Mouse (Mus musculus): ENCODE data around the gene Stard3.
A peak's percentile ranks its signal among the peaks of the same experiment; 100 is the strongest.

The Stard3 gene

DNA sequence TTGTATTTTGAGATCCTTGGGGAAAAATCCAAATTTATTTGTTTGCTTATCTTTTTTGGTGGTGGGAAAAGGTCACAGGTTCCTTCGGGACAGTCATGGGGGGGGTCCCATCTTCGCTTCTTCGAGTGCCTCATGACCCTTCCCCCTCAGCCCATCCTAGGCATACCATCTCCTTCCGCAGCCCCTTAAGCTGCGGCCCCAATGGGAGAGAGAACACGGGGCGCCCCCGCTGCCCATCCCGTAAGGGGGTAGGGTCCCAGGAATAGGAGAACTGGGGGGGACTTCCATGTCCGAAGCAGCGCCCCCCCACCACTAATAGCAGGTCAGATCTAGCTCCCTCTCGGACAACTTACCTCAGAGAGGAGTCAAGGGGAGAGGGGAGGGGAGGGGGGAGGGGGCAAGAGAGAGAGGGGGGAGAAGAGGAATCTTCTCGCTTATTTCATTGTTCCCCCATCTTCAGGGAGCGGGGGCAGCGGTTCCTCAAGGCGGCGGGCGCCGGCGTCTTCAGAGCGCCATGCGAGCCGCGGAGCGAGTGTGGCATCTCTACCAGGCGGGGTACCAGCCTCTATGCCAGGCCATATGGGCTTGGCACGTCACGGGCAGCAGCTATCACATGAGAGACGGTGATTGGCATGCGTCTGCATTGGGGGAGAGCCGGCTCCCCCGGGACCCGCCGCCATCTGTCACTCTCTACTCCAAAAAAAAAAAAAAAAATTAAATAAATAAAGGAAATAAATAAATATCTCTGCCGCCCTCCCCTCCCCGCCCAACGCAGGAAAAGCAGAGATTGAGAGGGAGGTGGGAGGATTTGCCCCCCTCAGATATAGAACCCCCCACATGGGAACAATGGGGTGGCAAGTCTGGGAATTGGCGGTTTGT lies 28.8 kb upstream of the Stard3 start, which contains the start of gene Neurod2:
Gene Neurod2 (minus strand): TSS at position 568 of the 879 bp plus-strand sequence.
- no peak for DNase-seq

DNA sequence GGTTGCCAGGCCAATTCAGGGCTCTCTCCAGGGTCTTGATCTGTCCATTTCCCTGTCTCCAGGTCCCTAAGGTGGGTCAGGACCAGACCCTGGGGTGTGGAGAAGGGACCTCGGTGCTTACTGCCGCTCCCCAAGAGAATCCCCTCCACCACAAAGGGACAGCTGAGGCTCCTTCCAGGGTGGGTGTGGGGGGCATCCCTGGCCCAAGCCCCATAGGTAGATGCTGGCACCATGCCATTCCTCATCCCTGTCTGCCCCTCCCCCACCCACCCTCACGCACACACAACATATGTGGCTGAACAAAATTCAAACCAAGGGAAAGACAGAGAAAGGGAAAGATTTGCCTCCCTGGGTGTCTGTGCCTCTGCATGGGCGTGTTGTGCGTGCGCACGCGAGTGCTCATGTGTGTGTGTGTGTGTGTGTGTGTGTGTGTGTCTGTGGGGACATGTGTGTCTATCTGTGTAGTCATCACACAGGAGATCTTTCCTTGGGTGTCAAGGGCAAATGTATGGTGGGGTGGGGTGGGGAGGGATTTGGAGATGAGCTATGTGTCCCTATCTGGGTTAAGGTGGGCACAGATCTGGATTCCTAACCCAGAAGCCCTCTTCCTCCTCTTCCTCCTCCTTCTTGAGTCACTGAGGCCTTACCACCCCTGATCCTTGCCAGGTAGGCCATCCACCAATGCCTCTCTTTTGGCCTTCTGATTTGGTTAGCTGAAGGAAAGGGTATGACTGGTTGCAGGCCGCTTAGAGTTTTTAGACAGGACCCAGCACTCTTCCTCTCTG lies 28.0 kb upstream of the Stard3 start:
- DNase-seq = no peak

DNA sequence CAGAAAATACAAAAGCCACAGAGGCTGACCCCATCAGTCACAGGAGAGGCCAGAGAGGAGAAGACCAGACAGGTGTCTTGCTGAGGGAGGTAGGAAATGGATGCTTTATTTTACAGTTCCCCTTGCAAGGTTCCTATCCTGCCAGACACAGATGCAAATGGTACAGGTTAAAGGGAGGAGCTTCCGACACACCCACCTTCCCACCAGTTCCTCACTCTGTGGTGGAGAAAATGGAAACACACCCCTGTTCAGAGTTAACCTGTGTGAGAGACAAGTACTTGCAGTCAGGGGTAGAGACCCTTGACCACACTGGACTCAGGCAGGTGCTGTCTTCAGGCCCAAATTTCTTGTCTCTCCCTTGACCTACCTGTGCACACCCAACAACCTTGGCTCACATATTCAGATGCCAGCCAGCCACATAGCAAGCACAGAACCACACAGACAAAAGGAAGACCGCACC lies 27.4 kb upstream of the Stard3 start:
- no peak for DNase-seq

DNA sequence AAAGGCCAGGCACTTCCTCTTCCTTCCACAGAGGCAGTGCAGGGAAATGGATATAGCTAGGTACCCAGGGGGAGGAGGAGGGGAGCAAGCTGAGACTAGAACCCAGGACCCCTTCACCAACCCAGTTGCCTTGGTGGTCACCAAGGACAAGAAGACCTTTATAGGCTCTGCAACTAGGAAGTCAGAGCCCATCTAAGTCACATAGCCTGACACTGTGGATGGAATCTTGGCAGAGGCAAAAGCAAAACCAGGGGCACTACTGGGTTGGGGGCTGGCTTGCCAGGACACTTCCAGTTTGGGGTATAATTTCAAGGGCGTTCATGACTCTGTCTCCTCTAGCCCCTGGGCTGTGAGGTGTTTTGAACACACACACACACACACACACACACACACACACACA lies 26.8 kb upstream of the Stard3 start:
- DNase-seq = no peak

DNA sequence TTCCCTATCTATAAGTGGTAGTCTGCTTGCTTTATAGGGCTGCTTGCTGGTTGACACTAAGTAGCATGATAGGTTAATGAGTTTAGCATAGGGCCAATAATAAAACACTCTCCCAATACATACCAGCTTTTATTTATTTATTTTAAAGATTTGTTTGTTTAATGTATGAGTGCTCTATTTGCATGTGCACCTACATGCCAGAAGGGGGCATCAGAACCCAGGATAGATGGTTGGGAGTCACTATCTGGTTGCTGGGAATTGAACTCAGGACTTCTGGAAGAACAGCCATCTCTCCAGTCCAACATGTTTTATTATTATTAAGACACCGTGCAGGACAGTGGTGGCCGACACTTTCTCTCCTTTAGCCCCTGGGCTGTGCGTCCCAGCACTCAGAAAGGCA lies 26.0 kb upstream of the Stard3 start:
- no peak for DNase-seq

DNA sequence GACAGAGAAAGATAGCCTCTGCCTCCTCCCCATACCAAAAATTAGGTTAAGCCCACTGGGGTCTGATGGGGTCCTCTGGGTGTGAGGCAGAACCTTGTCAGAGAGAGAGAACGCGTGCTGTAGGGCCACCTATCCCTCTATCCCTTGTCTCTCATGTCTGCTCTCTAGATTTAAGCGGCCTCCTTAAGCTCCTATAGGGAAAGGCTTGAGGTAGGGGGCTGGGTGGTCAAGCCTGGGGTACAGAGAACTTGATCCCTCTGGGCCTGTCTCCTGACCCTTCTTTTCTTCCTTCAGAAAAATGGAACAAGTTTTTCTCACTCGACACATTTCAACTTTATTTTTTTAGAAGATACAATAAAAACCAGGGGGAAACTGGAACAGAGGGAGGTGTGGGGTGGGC lies 25.3 kb upstream of the Stard3 start:
- DNase-seq = no peak

DNA sequence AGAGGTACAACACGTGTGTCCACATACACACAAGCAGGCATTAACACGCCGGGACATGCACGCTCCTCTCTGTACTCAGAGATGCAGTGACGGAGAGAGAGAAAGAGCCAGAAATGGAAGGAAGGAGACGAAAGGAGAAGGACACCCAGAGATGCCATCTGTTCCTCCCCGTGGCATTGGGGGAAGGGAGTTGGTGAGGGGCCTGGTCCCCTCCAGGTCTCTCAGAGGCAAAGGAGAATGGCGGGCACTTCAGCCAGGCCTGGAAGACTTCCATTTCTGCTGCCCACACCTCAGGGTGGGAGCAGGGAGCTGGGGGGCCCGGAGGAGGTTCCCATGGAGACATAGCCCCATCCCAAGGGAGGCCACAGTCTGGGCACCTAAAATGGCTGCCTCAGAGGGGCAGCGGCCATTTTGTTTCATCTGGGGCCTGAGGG lies 24.9 kb upstream of the Stard3 start:
- DNase-seq = no peak

DNA sequence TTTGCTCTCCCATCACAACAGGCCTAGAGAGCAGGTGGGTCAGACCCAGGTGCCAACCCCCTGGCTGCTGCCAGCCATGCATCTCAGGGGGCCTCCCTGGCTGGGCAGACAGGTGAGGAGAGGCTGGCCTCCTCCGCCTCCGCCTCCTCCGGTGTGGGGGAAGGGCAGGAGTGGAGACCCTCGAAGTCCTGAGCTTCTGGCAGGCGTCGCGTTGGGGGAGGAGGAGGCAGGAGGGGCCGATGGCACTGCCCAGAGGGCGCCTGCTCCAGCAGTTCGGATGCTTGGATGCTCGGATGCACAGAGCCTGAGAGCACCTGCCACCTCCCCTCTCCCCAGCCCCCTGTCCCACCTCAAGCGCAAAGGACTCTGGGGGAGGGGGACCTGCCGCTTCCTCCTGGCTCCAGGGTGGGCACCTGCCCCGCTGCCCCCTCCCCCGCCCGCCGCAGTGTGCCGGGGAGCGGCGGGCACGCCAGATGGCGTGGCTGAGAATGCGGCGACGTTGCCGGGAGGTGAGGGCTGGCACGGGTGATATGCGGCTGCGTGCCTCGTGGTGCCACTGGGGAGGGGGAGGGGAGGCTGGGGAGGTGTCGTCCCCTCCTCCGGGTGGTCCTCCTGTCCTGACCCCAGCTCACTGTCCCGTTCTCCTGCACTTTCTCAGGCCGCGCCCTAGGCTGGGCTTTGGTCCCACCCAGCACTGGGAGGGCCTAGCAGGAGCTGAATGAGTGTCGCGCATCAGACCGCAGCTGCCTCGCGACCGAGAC lies 24.0 kb upstream of the Stard3 start:
- DNase-seq = no peak

DNA sequence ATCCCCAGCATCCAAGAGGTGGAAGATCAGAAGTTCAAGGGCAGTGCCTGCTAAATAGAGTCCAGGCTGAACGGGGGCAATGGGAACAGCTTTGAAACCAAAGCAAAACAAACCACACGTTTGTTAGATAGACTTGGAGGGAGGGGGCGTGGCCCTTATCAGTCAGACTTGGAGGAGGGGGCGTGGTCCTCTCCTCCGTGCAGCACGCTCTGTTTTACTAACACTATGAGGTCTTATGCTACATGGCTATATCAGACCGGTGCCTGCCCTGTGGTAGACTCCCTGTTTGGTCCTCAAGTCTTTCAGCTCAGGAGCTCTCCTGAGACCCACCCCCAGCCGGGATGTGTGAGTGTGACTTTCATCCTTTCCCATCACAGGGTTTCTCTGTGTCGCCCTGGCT lies 22.9 kb upstream of the Stard3 start:
- DNase-seq = no peak

DNA sequence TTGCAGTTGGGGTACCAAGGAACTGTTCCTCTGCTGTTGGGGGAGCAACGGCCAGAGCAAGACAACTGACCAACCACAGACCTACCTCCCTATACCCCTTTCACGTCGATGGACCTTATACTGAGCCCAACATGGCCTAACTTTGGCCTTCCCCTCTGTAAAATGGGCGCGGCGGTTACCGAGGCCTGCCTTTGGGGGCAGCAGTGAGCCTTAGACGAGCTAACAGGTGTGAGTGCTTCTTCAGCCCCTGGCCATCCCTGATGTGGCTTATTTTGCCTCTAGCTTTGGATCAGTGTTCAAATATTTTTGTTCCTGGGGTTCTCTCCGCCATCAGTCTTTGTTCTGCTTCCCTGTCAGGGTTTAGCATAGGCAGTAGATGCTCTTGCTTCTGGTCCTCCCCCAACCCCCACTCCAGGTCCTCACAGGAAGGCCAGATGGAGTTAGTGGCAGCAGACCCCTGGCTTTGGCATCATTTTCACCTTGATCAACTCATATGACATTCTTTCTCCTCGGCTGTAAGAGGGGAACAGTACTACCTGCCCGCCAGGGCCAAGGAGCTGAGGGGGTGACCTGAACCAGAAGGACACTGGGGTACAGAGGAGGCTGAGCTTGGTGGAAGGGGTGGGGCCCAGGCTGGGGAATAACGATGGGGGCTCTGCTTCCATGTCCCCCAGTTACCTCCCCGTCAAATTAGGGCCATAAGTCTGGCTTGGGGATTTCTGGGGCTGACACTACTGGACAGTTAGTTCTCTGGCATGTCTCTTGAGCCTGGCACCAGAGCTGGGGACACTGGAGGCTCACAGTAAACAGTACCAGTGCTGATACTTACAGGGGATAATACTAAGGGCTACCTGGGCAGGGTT lies 21.7 kb upstream of the Stard3 start:
- DNase-seq = no peak

DNA sequence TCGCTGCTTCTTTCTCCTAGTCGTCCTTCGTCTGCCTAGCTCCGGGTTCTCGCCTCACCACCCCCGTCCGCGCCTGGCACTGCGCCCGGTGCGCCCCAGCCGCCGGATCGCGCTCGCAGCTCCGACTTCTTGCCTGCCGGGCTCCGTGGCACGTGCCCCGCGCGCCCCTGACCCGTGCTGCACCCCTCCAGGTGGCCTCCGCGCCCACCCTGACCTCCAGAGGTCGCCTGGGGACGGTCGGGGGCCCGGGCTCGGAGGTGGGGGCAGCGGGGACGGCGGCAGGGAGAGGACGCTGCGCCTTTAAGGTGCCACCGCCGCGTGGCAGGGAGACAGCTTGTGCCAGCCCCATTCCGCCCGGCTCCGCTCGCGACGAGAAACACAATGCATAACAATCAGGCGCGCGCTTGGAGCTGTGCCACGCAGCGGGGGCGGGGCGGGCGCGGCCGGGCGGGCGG lies 19.6 kb upstream of the Stard3 start:
- peak; percentile 72 for DNase-seq

DNA sequence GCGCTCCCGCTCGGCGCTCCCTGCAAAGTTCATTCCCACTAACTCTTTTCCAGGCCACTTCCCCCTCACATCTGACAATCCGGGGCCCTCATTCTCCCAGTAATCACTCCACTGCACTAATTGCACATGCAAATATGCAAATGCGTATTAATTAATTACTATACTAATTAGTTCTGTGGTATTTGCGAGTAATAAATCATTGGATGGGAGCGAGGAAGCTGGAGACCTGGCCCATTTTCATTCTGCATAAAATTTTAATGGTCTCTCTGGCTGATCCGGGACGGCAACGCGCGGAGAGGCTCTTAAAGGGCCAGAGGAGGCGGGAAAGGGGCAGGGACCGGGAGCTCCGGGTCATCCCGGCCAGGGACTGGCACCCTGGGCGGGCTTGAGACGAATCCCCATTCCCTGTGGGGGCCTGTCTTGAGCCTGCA lies 19.1 kb upstream of the Stard3 start:
- DNase-seq = peak; percentile 44

DNA sequence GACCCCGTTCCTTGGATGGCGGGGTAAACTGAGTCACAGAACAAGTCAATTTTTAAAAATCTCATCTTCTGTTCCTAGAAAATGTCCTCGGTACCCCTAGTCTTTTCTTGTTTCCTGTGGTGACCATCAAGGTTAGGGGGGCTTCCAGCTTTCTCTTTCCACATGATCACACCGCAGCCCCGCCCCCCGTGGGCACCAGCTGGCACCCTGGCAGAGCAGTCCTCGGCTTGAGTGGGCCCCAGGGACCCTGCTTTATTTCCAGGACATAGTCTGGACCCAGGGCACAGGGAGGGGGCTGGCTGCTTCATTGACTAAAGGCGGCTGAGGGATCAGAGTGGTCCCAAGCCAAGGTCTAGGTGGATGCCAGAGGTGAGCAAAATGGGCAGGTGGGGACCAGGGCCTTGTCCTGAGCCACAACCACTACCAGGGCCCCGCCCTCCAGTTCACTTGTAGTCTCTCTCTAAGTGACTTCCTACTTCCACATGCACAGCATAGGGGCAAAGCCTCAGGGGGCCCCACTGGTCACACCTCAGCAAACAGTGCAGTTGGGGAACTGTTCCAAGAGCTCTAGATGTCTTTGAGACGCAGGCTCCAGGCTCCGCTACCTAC lies 18.4 kb upstream of the Stard3 start:
- DNase-seq = no peak

DNA sequence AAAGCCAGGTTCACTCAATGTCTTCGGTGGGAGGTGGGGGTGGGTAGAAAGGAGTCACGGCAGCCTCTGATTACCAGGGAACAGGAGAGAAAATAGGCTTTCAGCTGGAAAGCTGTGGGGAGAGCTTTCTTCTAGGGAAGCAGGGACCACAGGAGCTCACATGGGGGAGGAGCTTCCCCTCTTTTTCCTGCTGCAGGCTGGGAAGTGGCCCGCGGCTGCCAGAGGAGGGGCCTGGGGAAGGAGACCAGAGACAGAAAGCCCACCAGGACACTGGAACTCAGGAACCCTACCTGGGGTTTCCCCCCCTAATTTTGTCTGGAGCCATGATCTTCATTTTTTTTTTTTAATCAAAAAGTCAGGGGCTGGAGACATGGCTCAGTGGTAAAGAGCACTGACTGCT lies 17.6 kb upstream of the Stard3 start:
- no peak for DNase-seq

DNA sequence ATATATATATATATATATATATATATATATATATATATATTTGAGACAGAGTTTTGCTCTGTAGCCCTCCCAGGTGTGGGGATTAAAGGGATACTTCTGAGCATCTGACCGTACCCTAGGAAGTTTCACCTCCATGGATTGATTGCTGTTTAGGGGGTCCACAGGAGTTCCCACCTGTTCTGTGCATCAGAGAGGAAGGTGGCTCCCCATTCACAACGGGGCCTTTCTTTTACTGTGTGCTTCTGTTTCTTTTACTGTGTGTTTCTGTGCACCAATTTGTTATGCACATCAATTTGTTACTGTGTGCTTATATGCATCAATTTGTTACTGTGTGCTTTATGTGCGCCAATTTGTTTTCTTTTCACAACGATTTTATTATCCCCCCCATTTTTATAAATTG lies 17.0 kb upstream of the Stard3 start:
- no peak for DNase-seq

DNA sequence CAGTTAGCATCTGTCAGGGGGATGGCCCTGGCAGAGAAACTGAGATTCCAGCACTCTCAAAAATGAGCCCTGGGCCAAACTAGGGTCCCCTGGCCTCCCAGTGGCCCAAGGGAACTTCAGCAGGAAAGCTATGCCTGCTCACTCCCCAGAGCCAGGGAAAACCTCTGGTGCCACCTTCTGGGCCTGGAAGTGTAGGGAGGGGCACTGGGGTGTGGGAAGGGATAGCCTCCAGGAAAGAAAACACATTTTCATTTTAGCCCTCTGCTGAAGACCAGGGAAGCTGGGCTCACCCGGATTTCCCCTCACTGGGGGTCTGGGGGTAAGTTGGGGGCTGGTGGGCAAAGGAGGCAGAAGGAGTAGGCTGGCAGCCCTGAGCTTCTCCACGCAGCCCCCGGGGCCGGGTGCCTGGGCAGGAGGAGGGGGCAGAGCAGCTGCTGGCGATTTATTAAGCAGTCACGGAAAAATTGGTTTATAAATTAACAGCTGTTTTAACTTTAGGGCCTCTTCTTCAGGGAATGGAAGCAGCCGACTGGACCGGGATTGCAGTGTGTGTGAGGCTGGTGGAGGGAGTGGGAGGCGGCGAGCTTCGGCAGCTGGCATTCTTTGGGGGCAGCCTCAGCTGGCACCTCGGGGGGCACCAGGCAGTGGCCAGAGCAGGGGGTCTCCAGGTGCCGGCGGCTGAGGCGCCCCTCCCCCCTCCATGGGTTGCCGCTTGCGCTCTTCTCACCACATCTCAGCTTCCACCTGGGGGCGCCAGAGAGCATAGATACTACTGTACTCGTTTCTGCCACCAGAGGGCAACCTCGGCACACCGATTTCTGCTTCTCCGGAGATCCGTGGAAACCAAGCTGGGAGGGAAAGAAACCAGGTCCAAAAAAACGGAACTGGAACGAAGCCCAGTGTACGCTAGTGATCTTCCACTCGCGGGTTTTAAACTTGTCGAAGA lies 15.9 kb upstream of the Stard3 start:
- peak; percentile 95 for DNase-seq

DNA sequence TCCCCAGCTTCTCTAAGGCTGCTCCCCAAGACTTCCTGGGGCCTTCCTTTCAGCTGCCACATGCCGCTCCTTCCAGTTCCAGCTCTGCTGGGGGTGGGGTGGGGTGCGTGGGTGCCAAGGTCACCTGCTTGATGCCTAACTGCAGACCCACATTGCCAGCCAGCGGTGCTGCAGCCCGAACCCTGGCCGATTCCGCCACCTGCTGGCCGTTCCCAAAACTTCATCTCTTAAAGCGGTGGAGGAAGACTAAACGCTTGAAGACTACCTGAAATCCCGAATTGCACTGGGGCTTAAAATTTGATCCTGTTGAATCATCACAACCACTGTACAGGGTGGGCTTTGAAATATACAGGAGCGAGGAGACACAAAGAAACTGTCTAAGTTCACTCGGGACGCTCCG lies 12.9 kb upstream of the Stard3 start:
- peak; percentile 88 for DNase-seq

DNA sequence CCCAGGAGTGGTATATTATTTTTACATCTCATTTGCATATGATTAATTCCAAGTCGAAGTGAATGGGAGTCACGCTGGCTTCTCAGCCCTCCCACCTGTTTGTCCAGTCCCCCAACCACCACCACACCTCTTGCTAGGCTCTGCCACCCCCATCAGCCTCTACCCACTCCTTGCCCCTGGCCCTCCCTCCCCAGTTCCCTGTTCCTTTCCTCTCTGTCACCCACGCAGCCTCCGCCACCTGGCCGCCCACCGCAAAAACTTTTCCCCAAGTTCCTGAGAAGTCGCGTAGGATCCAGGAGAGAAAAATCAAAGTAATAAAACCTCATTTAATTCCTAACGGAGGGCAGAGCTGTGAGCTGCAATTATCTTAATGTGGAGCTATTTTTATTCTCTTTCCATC lies 12.0 kb upstream of the Stard3 start:
- no peak for DNase-seq

DNA sequence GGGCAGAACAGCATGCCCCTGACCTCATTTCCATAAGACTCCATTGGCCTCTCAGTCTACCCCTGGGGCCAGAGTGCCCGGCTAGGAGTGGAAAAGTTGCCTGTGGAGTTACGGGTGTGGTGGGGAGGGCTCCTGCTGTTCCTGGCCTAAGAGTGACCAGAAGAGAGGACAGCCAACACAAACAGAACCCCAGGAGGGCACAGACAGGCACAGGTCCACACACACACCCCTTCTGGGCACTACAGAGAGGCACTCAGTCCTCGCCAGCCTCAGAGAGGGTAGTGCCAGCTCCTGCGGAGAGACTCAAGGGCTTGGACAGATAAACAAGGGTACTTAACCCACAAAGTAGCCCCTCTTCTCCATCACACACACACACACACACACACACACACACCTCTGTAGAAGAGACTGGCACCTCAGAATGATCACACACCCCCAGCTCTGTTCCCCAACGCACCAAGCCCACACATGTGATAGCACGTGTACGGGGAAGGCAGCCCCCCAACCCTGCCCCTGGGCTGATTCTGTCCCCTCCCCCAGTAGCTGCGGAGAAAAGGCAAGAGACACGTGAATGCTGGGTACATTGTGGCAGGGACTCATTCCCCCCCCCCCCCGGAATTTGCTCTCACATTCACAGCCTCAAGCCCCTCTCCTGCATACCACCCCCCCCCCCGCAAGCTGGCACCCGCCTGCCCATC lies 10.6 kb upstream of the Stard3 start:
- DNase-seq = no peak

Measured in kidney, postnatal 10 days (tissue).